Mouse (Mus musculus) spleen, adult 18-20 months (tissue): ENCODE data around the gene Krtap17-1.

Experiments
- DNase-seq, 2 experiments: peaks; one replicate each; pipeline ENCODE4 v3.0.0; 2022; ENCODE audit warnings: mixed read lengths in 2 of 2

Gene Krtap17-1

DNA sequence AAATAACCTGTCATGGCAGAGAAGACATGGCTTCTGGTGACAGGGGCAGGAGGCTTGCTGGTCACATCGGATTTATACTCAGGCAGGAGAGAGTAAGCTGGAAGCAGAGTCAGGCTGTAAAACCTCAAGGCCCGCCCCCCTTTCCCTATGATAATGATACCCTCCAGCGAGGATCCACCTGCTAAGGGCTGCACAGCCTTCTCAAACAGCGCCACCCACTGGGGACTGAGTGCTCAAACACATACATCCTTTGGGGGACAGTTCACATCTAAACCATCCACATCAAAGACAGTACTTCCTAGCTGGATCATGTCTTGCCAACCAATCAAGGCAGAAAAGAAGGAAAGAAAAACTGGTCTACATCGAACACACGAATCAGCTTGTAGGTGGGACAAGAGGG lies 29.6 kb downstream of the Krtap17-1 start:
- no peak for DNase-seq

DNA sequence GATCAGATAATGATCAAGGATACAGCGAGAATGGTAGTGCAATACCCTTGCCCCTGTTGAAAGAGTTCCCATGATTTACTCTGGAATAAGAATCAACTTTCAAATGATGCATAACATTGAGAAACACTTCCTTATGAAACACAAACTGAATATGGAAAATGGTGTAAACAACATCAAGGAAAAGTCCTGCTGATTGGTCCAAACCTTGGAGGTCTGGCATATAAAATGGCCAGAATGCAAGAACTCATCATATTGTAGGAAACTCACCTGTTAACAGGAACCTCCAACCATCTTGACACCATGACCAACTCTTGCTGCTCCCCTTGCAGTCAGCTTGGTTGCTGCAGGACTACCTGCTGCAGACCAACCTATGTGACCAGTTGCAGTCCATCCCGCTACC lies 45.6 kb downstream of the Krtap17-1 start, which contains the start of gene Krtap9-5:
Gene Krtap9-5, plus strand, starts transcription at position 301 of the 400 bp plus-strand sequence.
- no peak for DNase-seq
